Mouse (Mus musculus) gastrocnemius, adult 2 months (tissue): ENCODE measurements around the gene Lrrc73. TPM values are rescaled to one million over a fixed set of nuclear protein-coding genes. Genes with fewer than 3 reads are reported as not detected.
A peak's percentile ranks its signal among the peaks of the same experiment; 100 is the strongest.

Experiments
- DNase-seq: peaks from one replicate; pipeline ENCODE4 v3.0.0; 2022
- H3K27ac ChIP-seq: fragments of 200-600 bp; 2 replicates; pipeline ENCODE4 v1.8.1; 2022; ENCODE audit warnings: mild to moderate bottlenecking
- H3K4me3 ChIP-seq: fragments of 200-600 bp; 2 replicates; pipeline ENCODE4 v1.8.1; 2022; ENCODE audit warnings: mild to moderate bottlenecking, moderate library complexity
- CTCF ChIP-seq: fragments of 200-600 bp; IDR thresholded peaks from 2 replicates; pipeline ENCODE4 v1.8.1; 2022; ENCODE audit warnings: antibody characterized with exemption, mild to moderate bottlenecking, moderate library complexity
- intact Hi-C: fragments of 180-260 bp; cut with DNase I; formaldehyde crosslinking; loops from one replicate; pipeline ENCODE4 v1.15.1; 2025
- total RNA-seq, 2 experiments: library from RNA; stranded (reverse); gene quantifications; 2 replicates each; pipeline ENCODE4 v1.2.3; 2021

The Lrrc73 gene
- total RNA-seq, 2 experiments from 2014 or later, result 0.14 TPM; not detected in 1

GRCm38 (mm10) chr17:46247512-46248188, 5.7 kb upstream of the Lrrc73 start, which contains the start of the genes Polr1c and Yipf3:
Polr1c (minus strand) TSS chr17:46248054.
Yipf3 (plus strand) TSS chr17:46248080.
- DNase-seq, result peak; percentile 97
- intact Hi-C loops, result loop anchor here (2.0 kb wide), 1 partner anchor 33 kb away; no protein-coding TSS in a partner anchor
- TF ChIP-seq CTCF, result no peak
- Histone ChIP-seq H3K27ac (peak within 1 kb of the TSS; percentile 97), H3K4me3 (peak within 1 kb of the TSS; percentile 99)

- DNase-seq, result no peak
- intact Hi-C loops, result no loop called here
Observed at GRCm38 (mm10) chr17:46248189-46248522, 5.2 kb upstream of the Lrrc73 start.

GRCm38 (mm10) chr17:46251174-46251573, 2.2 kb upstream of the Lrrc73 start:
- Histone ChIP-seq H3K27ac (no peak overlapping the region), H3K4me3 (no peak overlapping the region)
- intact Hi-C loops, result no loop called here
- no peak for DNase-seq
- no peak for TF ChIP-seq CTCF

More at GRCm38 (mm10) chr17:46248189-46248522, 5.2 kb upstream of the Lrrc73 start:
- Histone ChIP-seq H3K27ac (peak overlapping the region; percentile 97), H3K4me3 (peak overlapping the region; percentile 99)
- TF ChIP-seq CTCF, result no peak

GRCm38 (mm10) chr17:46252571-46253451, 520 bp upstream of the Lrrc73 start:
- peak; percentile 52 for TF ChIP-seq CTCF
- DNase-seq, result no peak
- Histone ChIP-seq H3K4me3 (peak overlapping the region; percentile 72), H3K27ac (no peak overlapping the region)
- intact Hi-C loops, result no loop called here

- Histone ChIP-seq H3K27ac (peak overlapping the region; percentile 38; the same call in 1 of the 2 replicates), H3K4me3 (peak overlapping the region; percentile 72)
- TF ChIP-seq CTCF, result no peak
- intact Hi-C loops, result no loop called here
- no peak for DNase-seq
Observed at GRCm38 (mm10) chr17:46254106-46254505, 775 bp downstream of the Lrrc73 start.

- no peak overlapping the region for H3K4me3 ChIP-seq
- intact Hi-C loops, result no loop called here
- H3K27ac ChIP-seq, result no peak overlapping the region
- no peak for DNase-seq
- TF ChIP-seq CTCF, result no peak
Observed at GRCm38 (mm10) chr17:46255147-46255546, 1.8 kb downstream of the Lrrc73 start.

- no peak for DNase-seq
- no peak for TF ChIP-seq CTCF
- no peak overlapping the region for H3K27ac ChIP-seq
- intact Hi-C loops, result no loop called here
- H3K4me3 ChIP-seq, result no peak overlapping the region
Observed at GRCm38 (mm10) chr17:46258279-46259053, 5.1 kb downstream of the Lrrc73 start.

- TF ChIP-seq CTCF, result no peak
- Histone ChIP-seq H3K27ac (no peak overlapping the region), H3K4me3 (no peak overlapping the region)
- no peak for DNase-seq
- intact Hi-C loops, result no loop called here
Observed at GRCm38 (mm10) chr17:46259675-46260074, 6.3 kb downstream of the Lrrc73 start.

- Histone ChIP-seq H3K27ac (peak overlapping the region; percentile 49), H3K4me3 (no peak overlapping the region)
- intact Hi-C loops, result no loop called here
- DNase-seq, result no peak
- TF ChIP-seq CTCF, result no peak
Observed at GRCm38 (mm10) chr17:46262201-46262694, 8.9 kb downstream of the Lrrc73 start.

- Histone ChIP-seq H3K4me3 (no peak overlapping the region), H3K27ac (no peak overlapping the region)
- TF ChIP-seq CTCF, result no peak
- no peak for DNase-seq
- intact Hi-C loops, result loop anchor here (5.0 kb wide), 1 partner anchor 117 kb away; the partner anchor contains the start of gene Zfp318
Observed at GRCm38 (mm10) chr17:46265502-46265901, 12.2 kb downstream of the Lrrc73 start.

- Histone ChIP-seq H3K27ac (peak overlapping the region; percentile 66), H3K4me3 (no peak overlapping the region)
- intact Hi-C loops, result loop anchor here (1.0 to 5.0 kb wide), 2 partner anchors 32 to 116 kb away; partner anchors contain the start of gene Zfp318
- TF ChIP-seq CTCF, result peak; percentile 96
- peak; percentile 88 for DNase-seq
Observed at GRCm38 (mm10) chr17:46265918-46266618, 12.7 kb downstream of the Lrrc73 start.
